Mouse (Mus musculus): ENCODE measurements at regions not wholly inside any gene's neighbourhood (a gene's known extent, or its start where the extent isn't known, plus 50 kb on each side); places are given as distances from the start of the nearest gene placed in this dataset.

DNA sequence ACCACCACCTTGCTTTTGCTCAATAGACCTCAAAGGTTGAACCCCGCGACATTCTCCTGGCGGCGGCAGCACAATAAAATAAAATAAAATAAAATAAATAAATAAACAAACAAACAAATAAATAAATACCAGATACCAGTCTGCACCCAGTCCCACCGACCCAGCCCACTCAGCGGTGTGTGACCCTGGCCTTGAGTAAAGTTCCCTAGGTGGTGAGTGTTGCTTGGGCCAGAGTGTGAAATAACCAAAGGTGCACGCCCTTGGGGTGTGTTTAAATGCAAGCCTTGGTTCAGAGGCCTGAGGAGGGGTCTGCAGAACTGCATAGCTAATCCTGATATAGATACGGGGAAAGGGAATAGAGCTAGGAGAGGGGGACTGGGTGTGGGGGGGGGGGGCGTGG, 68.4 kb downstream of the Zfp706 start:
- TF ChIP-seq POLR2A (IDR thresholded peaks at IDR 0.05; ENCODE audit: low read depth, low read length) (no peak), CTCF (IDR thresholded peaks at IDR 0.05; ENCODE audit: extremely low read depth, insufficient read length, insufficient replicate concordance, low read depth, low read length) (no peak)
